Mouse (Mus musculus) midbrain, embryonic 16.5 days (tissue): ENCODE measurements at regions not wholly inside any gene's neighbourhood (a gene's known extent, or its start where the extent isn't known, plus 50 kb on each side); places are given as distances from the start of the nearest gene placed in this dataset.

Source experiments
- ATAC-seq: fragments of 200-750 bp; cut with Nextera tagmentation; 2 replicates; pipeline ENCODE4 v1.8.0; 2017; ENCODE audit warnings: moderate TSS enrichment
- H3K27ac ChIP-seq: fragments of 300-500 bp; sonication (generic); 2 replicates; pipeline ENCODE4 v1.5.1; 2014; ENCODE audit warnings: mild to moderate bottlenecking, low read length, mixed read lengths
- H3K27me3 ChIP-seq: fragments of 300-500 bp; sonication (generic); 2 replicates; pipeline ENCODE4 v1.6.1; 2014; ENCODE audit warnings: low read depth, low read length, mixed read lengths; ENCODE audit not compliant: control insufficient read depth, insufficient read depth
- H3K36me3 ChIP-seq: fragments of 300-500 bp; sonication (generic); 2 replicates; pipeline ENCODE4 v1.6.1; 2014; ENCODE audit warnings: mild to moderate bottlenecking, low read length, moderate library complexity, mixed read lengths; ENCODE audit not compliant: control insufficient read depth, insufficient read depth
- H3K4me1 ChIP-seq: fragments of 300-500 bp; sonication (generic); 2 replicates; pipeline ENCODE4 v1.6.1; 2014; ENCODE audit warnings: mild to moderate bottlenecking, low read length, mixed read lengths; ENCODE audit not compliant: control insufficient read depth, insufficient read depth
- H3K4me2 ChIP-seq: fragments of 300-500 bp; sonication (generic); 2 replicates; pipeline ENCODE4 v1.6.1; 2014; ENCODE audit warnings: mild to moderate bottlenecking, low read length, mixed read lengths
- H3K4me3 ChIP-seq: fragments of 300-500 bp; sonication (generic); 2 replicates; pipeline ENCODE4 v1.5.1; 2014; ENCODE audit warnings: low read depth, mild to moderate bottlenecking, low read length, moderate library complexity, mixed read lengths
- H3K9ac ChIP-seq: fragments of 300-500 bp; sonication (generic); 2 replicates; pipeline ENCODE4 v1.6.1; 2014; ENCODE audit warnings: low read depth, low read length, mixed read lengths
- H3K9me3 ChIP-seq: fragments of 300-500 bp; sonication (generic); replicated peaks from 2 replicates; pipeline ENCODE4 v1.6.1; 2014; ENCODE audit warnings: mild to moderate bottlenecking, low read length, mixed read lengths; ENCODE audit not compliant: control insufficient read depth, poor library complexity, severe bottlenecking
- WGBS: fragments of 180-500 bp; shearing (Covaris S2); extraction: QIAGEN DNeasy Blood & Tissue Kit; methylation state at CpG from one replicate; pipeline ENCODE4 v1.1.7; 2014; 5-methylcytosine and 5-hydroxymethylcytosine counted together

- Histone ChIP-seq H3K9ac (no peak overlapping the region), H3K27me3 (no peaks in the 10 kb centered on the region), H3K4me2 (no peak overlapping the region), H3K9me3 (no peaks in the 10 kb centered on the region), H3K27ac (no peak overlapping the region), H3K36me3 (no peaks in the 10 kb centered on the region), H3K4me1 (peaks cover 8% of the 10 kb centered on the region), H3K4me3 (no peak overlapping the region)
- no peak for ATAC-seq
- WGBS = 92% methylated on average over 6 of the region's 6 CpGs
Observed at GRCm38 (mm10) chr15:59152786-59153388, 263.8 kb downstream of the Gm49356 start.

GRCm38 (mm10) chr15:59153416-59154250 is 264.5 kb downstream of the Gm49356 start:
- H3K4me1 ChIP-seq = peaks cover 8% of the 10 kb centered on the region
- no peak overlapping the region for H3K4me3 ChIP-seq
- no peaks in the 10 kb centered on the region for H3K27me3 ChIP-seq
- no peak overlapping the region for H3K4me2 ChIP-seq
- H3K9me3 ChIP-seq = no peaks in the 10 kb centered on the region
- peak overlapping the region; percentile 34; the same call in 1 of the 2 replicates for H3K27ac ChIP-seq
- 0 out of 2 replicates have a peak, but pooled peaks have one; percentile 2 for ATAC-seq
- H3K36me3 ChIP-seq = no peaks in the 10 kb centered on the region
- WGBS = 45% methylated on average over 16 of the region's 16 CpGs
- no peak overlapping the region for H3K9ac ChIP-seq

GRCm38 (mm10) chr15:59154407-59155288 is 265.6 kb downstream of the Gm49356 start:
- Histone ChIP-seq H3K36me3 (no peaks in the 10 kb centered on the region), H3K9me3 (no peaks in the 10 kb centered on the region), H3K4me1 (peaks cover 8% of the 10 kb centered on the region), H3K27me3 (no peaks in the 10 kb centered on the region), H3K27ac (peak overlapping the region; percentile 47), H3K9ac (no peak overlapping the region), H3K4me2 (no peak overlapping the region), H3K4me3 (no peak overlapping the region)
- ATAC-seq = peak; percentile 93
- 5% methylated on average over 6 of the region's 6 CpGs for WGBS

- peak overlapping the region; percentile 47; the same call in 1 of the 2 replicates for H3K27ac ChIP-seq
- ATAC-seq = no peak
- no peaks in the 10 kb centered on the region for H3K9me3 ChIP-seq
- no peak overlapping the region for H3K4me3 ChIP-seq
- H3K9ac ChIP-seq = no peak overlapping the region
- no peaks in the 10 kb centered on the region for H3K36me3 ChIP-seq
- no peaks in the 10 kb centered on the region for H3K27me3 ChIP-seq
- peaks cover 8% of the 10 kb centered on the region for H3K4me1 ChIP-seq
- no peak overlapping the region for H3K4me2 ChIP-seq
Observed at GRCm38 (mm10) chr15:59155289-59155623, 266.2 kb downstream of the Gm49356 start.

GRCm38 (mm10) chr15:59156328-59156727 is 267.2 kb downstream of the Gm49356 start:
- H3K27me3 ChIP-seq = no peaks in the 10 kb centered on the region
- no peak overlapping the region for H3K4me2 ChIP-seq
- H3K9ac ChIP-seq = no peak overlapping the region
- H3K36me3 ChIP-seq = no peaks in the 10 kb centered on the region
- H3K4me3 ChIP-seq = no peak overlapping the region
- no peak for ATAC-seq
- WGBS = 92% methylated on average over 7 of the region's 7 CpGs
- H3K9me3 ChIP-seq = no peaks in the 10 kb centered on the region
- H3K4me1 ChIP-seq = peaks cover 8% of the 10 kb centered on the region
- no peak overlapping the region for H3K27ac ChIP-seq

GRCm38 (mm10) chr15:59158760-59159159 is 269.7 kb downstream of the Gm49356 start:
- 95% methylated on average over 4 of the region's 4 CpGs for WGBS
- Histone ChIP-seq H3K9me3 (no peaks in the 10 kb centered on the region), H3K27ac (no peak overlapping the region)

GRCm38 (mm10) chr15:59160931-59161920 is 272.1 kb downstream of the Gm49356 start:
- 95% methylated on average over 15 of the region's 17 CpGs for WGBS
- no peak for ATAC-seq

More at GRCm38 (mm10) chr15:59158760-59159159, 269.7 kb downstream of the Gm49356 start:
- Histone ChIP-seq H3K4me1 (peaks cover 8% of the 10 kb centered on the region), H3K4me3 (no peak overlapping the region), H3K4me2 (no peak overlapping the region), H3K27me3 (no peaks in the 10 kb centered on the region), H3K36me3 (no peaks in the 10 kb centered on the region), H3K9ac (no peak overlapping the region)
- no peak for ATAC-seq

GRCm38 (mm10) chr15:59167937-59168659 is 279.0 kb downstream of the Gm49356 start:
- no peak overlapping the region for H3K4me3 ChIP-seq
- no peak overlapping the region for H3K27ac ChIP-seq
- no peaks in the 10 kb centered on the region for H3K4me1 ChIP-seq
- H3K27me3 ChIP-seq = no peaks in the 10 kb centered on the region
- ATAC-seq = no peak
- H3K4me2 ChIP-seq = no peak overlapping the region
- WGBS = 81% methylated on average over 8 of the region's 8 CpGs
- H3K9ac ChIP-seq = no peak overlapping the region
- no peaks in the 10 kb centered on the region for H3K9me3 ChIP-seq
- no peaks in the 10 kb centered on the region for H3K36me3 ChIP-seq

More at GRCm38 (mm10) chr15:59160931-59161920, 272.1 kb downstream of the Gm49356 start:
- H3K4me1 ChIP-seq = no peaks in the 10 kb centered on the region
- no peaks in the 10 kb centered on the region for H3K36me3 ChIP-seq
- no peaks in the 10 kb centered on the region for H3K9me3 ChIP-seq
- H3K4me2 ChIP-seq = no peak overlapping the region
- no peak overlapping the region for H3K27ac ChIP-seq
- H3K4me3 ChIP-seq = no peak overlapping the region
- no peaks in the 10 kb centered on the region for H3K27me3 ChIP-seq
- H3K9ac ChIP-seq = no peak overlapping the region
